Mouse (Mus musculus): ENCODE measurements around the gene Ubac2.

GRCm38 (mm10) chr14:122060642-122061041 is 182.2 kb downstream of the Ubac2 start:
- TF ChIP-seq CTCF (IDR thresholded peaks at IDR 0.05; ENCODE audit: low read depth) = peak; percentile 96
- TF ChIP-seq EP300 (IDR thresholded peaks at IDR 0.05; ENCODE audit: low read depth) = no peak
